Mouse (Mus musculus) layer of hippocampus, adult 2 months (tissue): Measurements from ENCODE around the gene Tnni3k. TPM values are rescaled to one million over a fixed set of nuclear protein-coding genes. Genes with fewer than 3 reads are reported as not detected.

ENCODE experiments used
- DNase-seq, 2 experiments: peaks; one replicate each; pipeline ENCODE4 v3.0.0; 2022; ENCODE audit warnings: low spot score in 2 of 2
- H3K27ac ChIP-seq: fragments of 200-600 bp; 2 replicates; pipeline ENCODE4 v1.8.1; 2022
- H3K4me3 ChIP-seq: fragments of 200-600 bp; 2 replicates; pipeline ENCODE4 v1.8.1; 2022; ENCODE audit warnings: mild to moderate bottlenecking
- CTCF ChIP-seq: fragments of 200-600 bp; conservative IDR thresholded peaks from 2 replicates; pipeline ENCODE4 v1.8.1; 2022; ENCODE audit warnings: antibody characterized with exemption, mild to moderate bottlenecking, moderate library complexity
- total RNA-seq, 2 experiments: library from RNA; stranded (reverse); gene quantifications; 2 replicates each; pipeline ENCODE4 v1.2.3; 2021

Tnni3k gene
- total RNA-seq, 2 experiments from 2014 or later, result 0.17 to 0.31 TPM

- no peak overlapping the region for H3K4me3 ChIP-seq
- peak overlapping the region; percentile 59; the same call in 1 of the 2 replicates for H3K27ac ChIP-seq
- DNase-seq, result no peak
- TF ChIP-seq CTCF, result no peak
These were observed 243.9 kb downstream of the Tnni3k start for GRCm38 (mm10) chr3:154811281-154811680.

- Histone ChIP-seq H3K4me3 (no peak overlapping the region), H3K27ac (no peak overlapping the region)
- no peak for DNase-seq
- TF ChIP-seq CTCF, result no peak
These were observed 244.8 kb downstream of the Tnni3k start for GRCm38 (mm10) chr3:154810273-154810870.

- TF ChIP-seq CTCF, result no peak
- peak; percentile 55 to 80 for DNase-seq
- H3K27ac ChIP-seq, result peak overlapping the region; percentile 92
- H3K4me3 ChIP-seq, result no peak overlapping the region
These were observed 248.6 kb downstream of the Tnni3k start for GRCm38 (mm10) chr3:154806626-154807025.

- no peak for TF ChIP-seq CTCF
- Histone ChIP-seq H3K27ac (peak overlapping the region; percentile 53; the same call in 1 of the 2 replicates), H3K4me3 (no peak overlapping the region)
- DNase-seq, result no peak
These were observed 254.2 kb downstream of the Tnni3k start for GRCm38 (mm10) chr3:154800888-154801429.

GRCm38 (mm10) chr3:154800454-154800853 lies 254.8 kb downstream of the Tnni3k start:
- Histone ChIP-seq H3K4me3 (no peak overlapping the region), H3K27ac (peak overlapping the region; percentile 53)
- TF ChIP-seq CTCF, result no peak
- DNase-seq, result no peak

GRCm38 (mm10) chr3:154798806-154799205 lies 256.4 kb downstream of the Tnni3k start:
- TF ChIP-seq CTCF, result no peak
- Histone ChIP-seq H3K27ac (no peak overlapping the region), H3K4me3 (no peak overlapping the region)
- DNase-seq, result no peak

- DNase-seq, result no peak
- no peak overlapping the region for H3K27ac ChIP-seq
- H3K4me3 ChIP-seq, result no peak overlapping the region
- no peak for TF ChIP-seq CTCF
These were observed 261.6 kb downstream of the Tnni3k start for GRCm38 (mm10) chr3:154793571-154793970.

GRCm38 (mm10) chr3:154787611-154788010 lies 267.6 kb downstream of the Tnni3k start:
- TF ChIP-seq CTCF, result no peak
- no peak overlapping the region for H3K4me3 ChIP-seq
- H3K27ac ChIP-seq, result no peak overlapping the region
- no peak for DNase-seq

- no peak overlapping the region for H3K27ac ChIP-seq
- DNase-seq, result no peak
- no peak overlapping the region for H3K4me3 ChIP-seq
- TF ChIP-seq CTCF, result no peak
These were observed 268.9 kb downstream of the Tnni3k start for GRCm38 (mm10) chr3:154786354-154786753.

- no peak for DNase-seq
- no peak overlapping the region for H3K27ac ChIP-seq
- no peak for TF ChIP-seq CTCF
- H3K4me3 ChIP-seq, result no peak overlapping the region
These were observed 276.2 kb downstream of the Tnni3k start for GRCm38 (mm10) chr3:154778836-154779595.

- DNase-seq, result no peak
- no peak for TF ChIP-seq CTCF
- no peak overlapping the region for H3K4me3 ChIP-seq
- H3K27ac ChIP-seq, result no peak overlapping the region
These were observed 283.6 kb downstream of the Tnni3k start for GRCm38 (mm10) chr3:154771651-154772050.

- no peak for TF ChIP-seq CTCF
- DNase-seq, result no peak
- Histone ChIP-seq H3K27ac (no peak overlapping the region), H3K4me3 (no peak overlapping the region)
These were observed 288.9 kb downstream of the Tnni3k start for GRCm38 (mm10) chr3:154766321-154766720.

GRCm38 (mm10) chr3:154764115-154764514 lies 291.1 kb downstream of the Tnni3k start:
- no peak overlapping the region for H3K4me3 ChIP-seq
- no peak overlapping the region for H3K27ac ChIP-seq
- TF ChIP-seq CTCF, result no peak
- DNase-seq, result no peak
